Mouse (Mus musculus): ENCODE results near the gene Sumo2. TPM values are rescaled to one million over a fixed set of nuclear protein-coding genes. Genes with fewer than 3 reads are reported as not detected.

Sumo2 gene
- 234 TPM for total RNA-seq (2023)

DNA sequence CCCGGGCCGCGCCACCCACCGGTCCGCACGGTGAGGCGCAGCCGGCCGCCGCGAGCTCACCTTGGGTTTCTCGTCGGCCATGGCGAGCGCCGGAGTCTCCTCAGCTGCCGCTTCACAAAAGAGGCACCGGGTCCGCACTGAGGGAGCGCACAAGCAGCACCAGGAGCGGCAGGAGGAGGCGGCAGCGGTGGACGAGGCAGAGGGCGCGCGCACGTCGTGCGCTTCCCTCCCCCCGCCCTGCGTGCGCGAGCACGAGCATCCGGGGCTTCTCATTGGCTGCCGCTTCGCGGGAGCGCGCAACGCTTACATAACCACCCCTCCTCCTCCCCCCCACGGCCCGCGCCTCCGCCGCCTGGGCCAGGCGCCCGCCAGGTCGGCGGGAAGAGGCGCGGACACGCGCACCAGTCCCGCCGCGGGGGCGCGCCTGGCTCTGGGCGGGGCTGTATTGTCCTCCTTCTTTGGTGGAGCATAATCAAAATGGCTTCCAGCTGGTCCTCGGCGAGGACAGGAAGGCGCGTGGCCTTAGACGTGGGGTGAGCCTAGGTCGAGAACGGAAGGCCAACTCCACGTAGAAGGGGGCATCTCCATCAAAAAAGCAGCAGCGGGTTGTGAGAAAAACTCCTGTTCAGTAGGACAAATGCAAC, at the start of gene Sumo2:
Gene Sumo2 (minus strand): TSS at position 239 of the 644 bp plus-strand sequence.

DNA sequence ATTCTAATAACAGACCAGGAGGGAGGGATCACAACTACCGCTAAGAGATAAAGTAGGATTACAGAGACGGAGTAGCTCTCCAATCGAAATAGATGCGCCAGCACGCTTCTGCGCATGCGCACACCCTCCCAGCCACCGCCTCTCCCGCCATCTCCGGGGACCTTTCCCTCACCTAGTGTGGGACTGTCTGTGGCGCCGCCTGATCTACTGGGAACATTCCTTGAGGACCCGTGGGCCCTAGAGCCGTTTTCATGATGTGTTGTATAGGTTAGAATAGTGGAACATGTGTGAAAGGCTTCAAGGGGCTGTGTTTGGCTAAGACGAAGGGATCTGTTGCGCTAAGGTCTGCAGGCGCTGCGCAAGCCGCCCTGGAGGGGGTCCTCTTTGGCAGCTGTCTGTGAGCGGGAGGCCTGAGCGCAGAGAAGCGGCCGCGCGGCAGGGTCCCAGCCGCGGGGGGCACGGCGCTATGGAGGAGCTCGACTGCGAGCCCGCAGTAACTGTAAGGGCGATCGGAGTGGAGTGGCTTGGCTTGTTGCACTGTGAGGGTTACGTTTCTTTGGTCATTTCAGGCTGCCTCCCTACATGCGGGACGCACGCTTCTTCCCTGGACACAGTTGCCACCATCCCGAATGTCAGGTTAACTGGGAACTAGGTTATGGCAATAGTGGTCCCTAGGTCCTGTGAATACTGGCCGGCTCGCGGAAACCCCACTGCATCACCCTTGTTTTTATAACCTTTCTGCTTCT, 28.2 kb upstream of the Sumo2 start, which contains the start of gene Nup85:
Gene Nup85 (plus strand): TSS at position 371 of the 746 bp plus-strand sequence.

DNA sequence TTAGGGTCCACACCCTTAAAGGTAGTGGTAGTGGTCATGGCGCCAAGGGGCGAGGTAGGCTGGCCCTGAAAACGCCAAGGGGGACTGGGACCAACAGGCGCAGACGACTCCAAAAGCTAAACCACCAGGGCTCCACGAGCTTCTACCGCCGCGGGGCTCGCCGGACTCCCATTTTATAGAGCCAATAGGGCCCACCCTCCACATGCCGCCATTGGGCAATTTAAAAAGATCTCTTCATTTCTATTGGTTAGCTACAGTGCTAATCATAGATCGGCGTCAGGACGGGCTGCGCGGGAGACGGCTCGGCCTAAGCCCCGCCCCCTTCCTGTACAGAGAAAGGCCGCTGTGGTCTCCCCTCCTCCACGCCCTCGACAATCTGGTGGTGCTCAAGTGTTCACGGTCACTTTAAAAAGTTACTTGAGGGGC, 21.8 kb downstream of the Sumo2 start, which contains the start of gene Jpt1:
Gene Jpt1 (minus strand): TSS at position 150 of the 426 bp plus-strand sequence.

DNA sequence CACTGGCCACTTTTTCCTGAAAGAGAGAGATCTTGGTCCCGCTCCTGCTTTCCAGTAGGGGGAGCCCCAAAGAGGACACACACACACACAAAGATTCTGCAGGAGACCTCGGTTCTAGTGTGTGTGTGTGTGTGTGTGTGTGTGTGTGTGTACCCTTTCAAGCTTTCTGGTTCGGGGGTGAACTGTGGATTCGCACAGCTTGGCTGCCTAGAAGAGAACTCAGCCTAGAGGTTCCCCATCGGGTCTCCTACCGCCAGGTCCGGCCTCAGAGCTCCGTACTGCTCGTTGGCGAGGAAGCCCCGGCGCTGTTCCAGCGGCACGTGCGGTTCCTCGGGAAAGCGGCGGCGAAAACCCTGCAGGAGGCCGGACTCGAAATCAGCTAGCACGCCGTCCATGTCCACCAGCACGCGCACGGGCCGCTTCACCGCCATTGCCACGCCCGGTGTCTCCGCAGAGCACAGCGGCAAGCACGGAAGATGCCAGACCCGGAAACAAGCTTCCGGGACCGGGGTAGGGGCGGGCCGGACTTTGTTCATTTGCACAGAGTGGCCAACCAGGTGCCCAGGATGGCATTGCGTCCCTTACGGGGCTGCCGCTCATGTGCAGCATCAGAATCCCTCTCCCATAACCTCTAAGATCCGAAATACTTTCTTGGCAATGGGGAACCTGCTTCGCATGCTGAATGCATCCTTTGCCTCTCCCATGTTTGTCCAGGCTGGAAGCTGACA, 44.6 kb downstream of the Sumo2 start, which contains the start of gene Nt5c:
Gene Nt5c (minus strand): TSS at position 507 of the 728 bp plus-strand sequence.

DNA sequence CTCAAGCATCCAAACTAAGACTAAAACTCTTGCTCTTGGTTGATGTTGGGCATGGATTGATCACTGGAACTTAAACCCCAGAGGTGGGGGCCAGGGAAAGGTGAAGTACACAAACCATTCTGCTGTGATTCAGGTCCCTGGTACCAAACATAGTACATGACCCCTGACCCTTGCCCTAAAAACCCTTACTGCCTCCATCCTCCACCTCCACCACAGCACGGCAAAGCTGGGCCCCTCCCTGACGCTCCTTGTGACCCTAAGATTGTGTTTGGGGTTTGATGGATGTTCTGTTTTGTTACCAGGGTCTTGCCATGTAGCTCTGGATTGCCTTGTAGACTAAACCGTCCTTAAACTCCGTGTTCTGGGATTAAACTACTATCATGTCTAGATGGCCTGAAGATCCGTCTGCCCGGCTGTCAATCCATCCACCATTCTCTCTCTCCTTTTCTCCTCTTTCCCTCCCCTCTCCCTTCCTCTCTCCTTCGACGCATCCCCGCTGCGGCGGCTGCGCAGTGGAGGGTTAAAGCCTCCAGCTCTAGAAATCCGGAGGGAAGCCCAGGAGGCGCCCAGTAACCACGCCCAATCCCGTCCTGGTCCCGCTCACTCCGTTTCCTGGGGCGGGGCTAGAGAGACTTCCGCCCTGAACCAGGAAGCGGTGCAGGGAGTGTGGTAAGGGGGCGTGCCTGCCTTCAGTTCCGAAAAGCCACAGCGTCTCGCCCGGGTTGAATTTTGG, 60.9 kb downstream of the Sumo2 start, which contains the start of gene Armc7:
Gene Armc7 (plus strand): TSS at position 643 of the 733 bp plus-strand sequence.

Other genes with a start within 250 kb of the Sumo2 start
- gene Fads6, start 238.6 kb downstream of the Sumo2 start, total RNA-seq (2023) = 0.67 TPM
- not detected for gene Otop2, start 229.1 kb downstream of the Sumo2 start, total RNA-seq (2023)
- gene Ush1g, start 214.2 kb downstream of the Sumo2 start, total RNA-seq (2023) = not detected
- not detected for gene Otop3, start 201.5 kb downstream of the Sumo2 start, total RNA-seq (2023)
- 54.9 TPM for gene Hid1, start 168.5 kb downstream of the Sumo2 start, total RNA-seq (2023)
- 3.3 TPM for gene Cdr2l, start 154.4 kb downstream of the Sumo2 start, total RNA-seq (2023)
- gene Mrpl58, start 132.5 kb downstream of the Sumo2 start, total RNA-seq (2023) = 129 TPM
- gene Atp5h, start 116.3 kb downstream of the Sumo2 start, total RNA-seq (2023) = 249 TPM
- 47.0 TPM for gene Kctd2, start 116.1 kb downstream of the Sumo2 start, total RNA-seq (2023)
- gene Trim80, start 95.7 kb downstream of the Sumo2 start, total RNA-seq (2023) = not detected
- 23.5 TPM for gene Slc16a5, start 73.8 kb downstream of the Sumo2 start, total RNA-seq (2023)
- 44.8 TPM for gene Armc7, start 60.6 kb downstream of the Sumo2 start, total RNA-seq (2023)
- 116 TPM for gene Nt5c, start 44.4 kb downstream of the Sumo2 start, total RNA-seq (2023)
- gene Jpt1, start 21.9 kb downstream of the Sumo2 start, total RNA-seq (2023) = 225 TPM
- gene Nup85, start 28.2 kb upstream of the Sumo2 start, total RNA-seq (2023) = 67.9 TPM
- 33.5 TPM for gene Mrps7, start 67.6 kb upstream of the Sumo2 start, total RNA-seq (2023)
- 135 TPM for gene Gga3, start 67.8 kb upstream of the Sumo2 start, total RNA-seq (2023)
- gene Mif4gd, start 76.7 kb upstream of the Sumo2 start, total RNA-seq (2023) = 65.7 TPM
- gene Slc25a19, start 92.0 kb upstream of the Sumo2 start, total RNA-seq (2023) = 48.1 TPM
- gene Grb2, start 172.3 kb upstream of the Sumo2 start, total RNA-seq (2023) = 108 TPM
- 74.2 TPM for gene Tmem94, start 229.2 kb upstream of the Sumo2 start, total RNA-seq (2023)

All from CD8-positive naive resting alpha-beta T cell, adult 57 days (primary cell).